Mouse (Mus musculus) small intestine, adult 2 months (tissue): Measurements from ENCODE around the gene Tas2r122.
"Not testable (repeated sequence)": the region's sequence is repeated elsewhere in the genome, so short reads cannot be mapped to it uniquely, and the experiment has no call there.

Experiments used
- CTCF ChIP-seq: fragments of 200-500 bp; IDR thresholded peaks from 2 replicates; pipeline ENCODE4 v1.5.1; 2012; ENCODE audit warnings: low read depth, mild to moderate bottlenecking, control low read depth, inconsistent platforms, low read length, moderate library complexity, mixed read lengths; ENCODE audit not compliant: insufficient replicate concordance, insufficient read length; ENCODE audit errors: extremely low read depth
- POLR2A ChIP-seq: fragments of 200-500 bp; IDR thresholded peaks from 2 replicates; pipeline ENCODE4 v1.6.1; 2012; ENCODE audit warnings: low read depth, mild to moderate bottlenecking, control low read depth, inconsistent platforms, low read length, moderate library complexity

DNA sequence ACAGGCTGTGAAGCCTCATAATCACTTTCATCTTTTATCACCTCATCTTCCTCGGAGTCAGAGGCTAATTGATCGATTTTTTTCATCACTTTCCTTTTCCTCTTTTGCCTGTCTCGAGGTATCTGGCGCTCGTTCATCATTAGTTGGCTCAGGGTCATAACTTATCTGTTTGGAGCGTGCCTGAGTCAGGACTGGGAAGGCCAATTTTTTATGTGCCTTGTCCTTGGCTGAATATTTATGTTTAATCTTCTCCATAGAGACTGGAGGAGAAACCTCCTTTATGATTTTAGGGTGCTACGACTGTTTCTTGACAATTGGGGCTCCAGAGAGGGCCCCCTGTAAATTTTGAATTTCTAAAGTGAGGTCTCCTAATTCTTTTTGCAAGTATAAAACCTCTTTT is 20.1 kb downstream of the Tas2r122 start:
- TF ChIP-seq CTCF, POLR2A: not testable (repeated sequence)
